Mouse (Mus musculus) myocyte (in vitro differentiated cells): ENCODE results near the gene Asprv1. TPM values are rescaled to one million over a fixed set of nuclear protein-coding genes. Genes with fewer than 3 reads are reported as not detected.
A peak's percentile ranks its signal among the peaks of the same experiment; 100 is the strongest.

Experiments
- H3K27me3 ChIP-seq: one replicate; pipeline ENCODE4 v1.6.1; 2011; ENCODE audit not compliant: control insufficient read depth, insufficient read depth, insufficient read length
- H3K36me3 ChIP-seq: one replicate; pipeline ENCODE4 v1.6.1; 2011; ENCODE audit not compliant: control insufficient read depth, insufficient read depth
- H3K4me2 ChIP-seq: one replicate; pipeline ENCODE4 v1.6.1; 2011; ENCODE audit warnings: low read depth, control low read depth
- H3K4me3 ChIP-seq: one replicate; pipeline ENCODE4 v1.5.1; 2011; ENCODE audit warnings: mild to moderate bottlenecking, control low read depth, moderate library complexity
- H3K79me2 ChIP-seq: one replicate; pipeline ENCODE4 v1.6.1; 2011; ENCODE audit not compliant: control insufficient read depth, insufficient read depth
- H3ac ChIP-seq: one replicate; pipeline ENCODE4 v1.6.1; 2011; ENCODE audit not compliant: control insufficient read depth, insufficient read length
- CEBPB ChIP-seq: IDR thresholded peaks from 2 replicates; pipeline ENCODE4 v1.6.1; 2011; ENCODE audit warnings: mild to moderate bottlenecking, moderate library complexity; ENCODE audit not compliant: poor library complexity, insufficient read depth, severe bottlenecking
- E2F4 ChIP-seq: IDR thresholded peaks from one replicate; pipeline ENCODE4 v1.6.1; 2011; ENCODE audit warnings: mild to moderate bottlenecking, control low read depth, moderate library complexity; ENCODE audit not compliant: insufficient read depth
- MAX ChIP-seq: IDR thresholded peaks from one replicate; pipeline ENCODE4 v1.6.1; 2011; ENCODE audit warnings: low read depth, mild to moderate bottlenecking, control low read depth
- MYOD1 ChIP-seq, 3 experiments: IDR thresholded peaks; one replicate each; pipeline ENCODE4 v1.6.1; 2011; ENCODE audit warnings: control low read depth in 2 of 3, low read depth in 2 of 3, mild to moderate bottlenecking in 2 of 3, moderate library complexity in 1 of 3; ENCODE audit not compliant: insufficient read length in 2 of 3, control insufficient read depth in 1 of 3
- MYOG ChIP-seq, 3 experiments: IDR thresholded peaks; one replicate each; pipeline ENCODE4 v1.6.1; 2011; ENCODE audit warnings: control low read depth in 2 of 3, low read depth in 2 of 3, mild to moderate bottlenecking in 2 of 3; ENCODE audit not compliant: insufficient read length in 2 of 3, control insufficient read depth in 1 of 3, insufficient read depth in 1 of 3
- POLR2A ChIP-seq: IDR thresholded peaks from one replicate; pipeline ENCODE4 v1.6.1; 2011; ENCODE audit warnings: low read depth, mild to moderate bottlenecking, control low read depth, moderate library complexity; ENCODE audit not compliant: insufficient read length
- POLR2AphosphoS2 ChIP-seq: IDR thresholded peaks from one replicate; pipeline ENCODE4 v1.6.1; 2011; ENCODE audit warnings: low read depth, control low read depth; ENCODE audit not compliant: insufficient read length
- REST ChIP-seq: IDR thresholded peaks from one replicate; pipeline ENCODE4 v1.6.1; 2011; ENCODE audit warnings: mild to moderate bottlenecking, control low read depth, moderate library complexity; ENCODE audit not compliant: insufficient read depth, insufficient read length
- SRF ChIP-seq: IDR thresholded peaks from one replicate; pipeline ENCODE4 v1.6.1; 2011; ENCODE audit warnings: low read depth; ENCODE audit not compliant: control insufficient read depth, insufficient read length
- TCF12 ChIP-seq: IDR thresholded peaks from one replicate; pipeline ENCODE4 v1.6.1; 2011; ENCODE audit warnings: mild to moderate bottlenecking, control low read depth; ENCODE audit not compliant: poor library complexity, insufficient read depth, severe bottlenecking
- TCF3 ChIP-seq: IDR thresholded peaks from one replicate; pipeline ENCODE4 v1.6.1; 2011; ENCODE audit warnings: low read depth, control low read depth; ENCODE audit not compliant: insufficient read length
- USF1 ChIP-seq: IDR thresholded peaks from one replicate; pipeline ENCODE4 v1.6.1; 2011; ENCODE audit warnings: low read depth, mild to moderate bottlenecking, control low read depth, moderate library complexity
- polyA plus RNA-seq: library from polyadenylated mRNA; unstranded; fragments of >200 nt; fragmentation: generic; extraction: Trizol; gene quantifications from one replicate; pipeline ENCODE4 v1.2.1, GENCODE M21; 2012; ENCODE audit warnings: missing spikeins

The Asprv1 gene
- polyA plus RNA-seq, 1 experiment = 0.34 TPM

DNA sequence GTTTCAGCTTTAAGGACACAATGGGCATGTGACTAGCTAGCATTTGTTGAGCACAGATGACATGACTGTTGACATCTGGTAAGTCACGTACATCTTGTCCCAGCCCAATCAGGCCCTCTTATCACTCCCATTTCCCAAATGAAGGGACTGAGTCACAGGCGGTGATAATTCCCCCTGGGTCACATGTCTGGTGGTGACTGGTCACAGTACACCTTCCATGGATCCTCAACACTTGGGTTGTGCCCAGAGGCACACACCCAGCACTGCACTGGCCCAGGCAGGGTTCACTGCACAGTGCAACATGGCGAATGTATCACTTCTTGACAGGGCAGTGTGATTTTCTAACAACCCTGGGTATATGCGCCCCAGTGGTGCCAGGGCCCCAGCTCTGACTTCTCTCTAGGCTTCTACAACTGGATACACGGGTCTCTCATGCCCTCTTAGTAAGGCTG lies 29.2 kb upstream of the Asprv1 start:
- Histone ChIP-seq H3K4me2 (no peak overlapping the region), H3K79me2 (no peaks in the 10 kb centered on the region), H3K4me3 (no peak overlapping the region), H3K36me3 (no peaks in the 10 kb centered on the region), H3K27me3 (no peaks in the 10 kb centered on the region), H3ac (no peak overlapping the region)
- TF ChIP-seq MYOG (IDR thresholded peaks at IDR 0.05; ENCODE audit: control insufficient read depth in 1 of 3, insufficient read depth in 1 of 3, insufficient read length in 2 of 3, low read depth in 2 of 3) (peak in 1 of 3 experiments; percentile 26), SRF (no peak), MYOD1 (IDR thresholded peaks at IDR 0.05; ENCODE audit: control insufficient read depth in 1 of 3, insufficient read length in 2 of 3, low read depth in 2 of 3) (peak in 1 of 3 experiments; percentile 42), MAX (no peak), USF1 (peak; percentile 27), POLR2A (no peak)

DNA sequence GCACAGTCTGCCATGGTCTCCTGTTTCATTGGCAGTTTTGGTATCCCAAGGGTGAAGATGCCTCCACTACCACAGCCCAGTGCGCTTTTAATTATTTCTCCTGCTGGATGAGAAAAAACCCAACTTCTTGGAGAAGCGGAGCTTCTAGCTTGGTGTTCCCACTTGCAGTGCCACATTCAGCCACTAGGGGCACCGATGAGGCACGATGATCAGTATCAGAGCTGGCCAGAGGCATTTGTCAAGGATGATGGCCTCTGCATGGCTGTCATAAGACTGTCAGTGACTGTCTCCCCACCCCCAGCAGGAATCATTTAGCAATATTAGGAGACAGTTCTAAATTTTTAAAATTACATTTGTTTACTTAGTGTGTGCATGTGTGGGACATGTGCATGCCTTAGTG lies 28.8 kb upstream of the Asprv1 start:
- H3K4me2 ChIP-seq = peak overlapping the region; percentile 57
- H3K79me2 ChIP-seq = no peaks in the 10 kb centered on the region
- no peak overlapping the region for H3ac ChIP-seq
- TF ChIP-seq CEBPB (no peak), TCF3 (no peak), POLR2AphosphoS2 (no peak), E2F4 (no peak), USF1 (no peak), MYOD1 (IDR thresholded peaks at IDR 0.05; ENCODE audit: control insufficient read depth in 1 of 3, insufficient read length in 2 of 3, low read depth in 2 of 3) (no peak)
- H3K27me3 ChIP-seq = no peaks in the 10 kb centered on the region
- no peaks in the 10 kb centered on the region for H3K36me3 ChIP-seq
- no peak overlapping the region for H3K4me3 ChIP-seq

DNA sequence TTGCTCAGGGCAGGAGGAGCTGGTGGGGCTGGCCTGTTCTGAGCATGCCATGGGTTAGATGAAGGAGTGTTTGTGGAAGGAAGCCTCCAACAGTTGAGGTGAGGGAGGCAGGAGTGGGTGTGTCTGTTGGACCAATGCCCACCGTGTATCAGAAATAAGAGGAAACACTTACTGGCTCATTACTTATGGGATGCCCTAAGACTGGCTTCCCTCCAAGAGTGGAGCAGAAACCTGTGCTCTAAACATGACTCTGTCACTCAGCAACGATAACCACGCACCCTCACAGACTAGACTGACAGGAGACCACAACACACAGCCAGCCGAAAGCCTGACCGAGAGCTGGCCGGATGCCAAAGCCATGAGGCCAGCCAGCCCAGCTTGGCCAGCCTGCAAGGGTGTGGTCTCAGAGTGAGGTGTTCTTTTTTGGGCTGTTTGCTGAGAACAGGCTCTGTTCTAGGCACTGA lies 28.0 kb upstream of the Asprv1 start:
- no peaks in the 10 kb centered on the region for H3K36me3 ChIP-seq
- H3ac ChIP-seq = no peak overlapping the region
- H3K27me3 ChIP-seq = no peaks in the 10 kb centered on the region
- H3K4me3 ChIP-seq = no peak overlapping the region
- H3K4me2 ChIP-seq = peak overlapping the region; percentile 57
- TF ChIP-seq MYOG (IDR thresholded peaks at IDR 0.05; ENCODE audit: control insufficient read depth in 1 of 3, insufficient read depth in 1 of 3, insufficient read length in 2 of 3, low read depth in 2 of 3) = peak in 1 of 3 experiments; percentile 56
- TF ChIP-seq USF1 = no peak
- peak in 2 of 3 experiments; percentile 4 to 31 for TF ChIP-seq MYOD1 (IDR thresholded peaks at IDR 0.05; ENCODE audit: control insufficient read depth in 1 of 3, insufficient read length in 2 of 3, low read depth in 2 of 3)
- no peaks in the 10 kb centered on the region for H3K79me2 ChIP-seq

GRCm38 (mm10) chr6:86605260-86605659 lies 22.7 kb upstream of the Asprv1 start:
- no peak for TF ChIP-seq MAX
- peak in 1 of 3 experiments; percentile 57 for TF ChIP-seq MYOD1 (IDR thresholded peaks at IDR 0.05; ENCODE audit: control insufficient read depth in 1 of 3, insufficient read length in 2 of 3, low read depth in 2 of 3)
- H3K79me2 ChIP-seq = no peaks in the 10 kb centered on the region
- no peak overlapping the region for H3K4me3 ChIP-seq
- H3K4me2 ChIP-seq = peak overlapping the region; percentile 20
- no peaks in the 10 kb centered on the region for H3K36me3 ChIP-seq
- H3ac ChIP-seq = no peak overlapping the region
- no peaks in the 10 kb centered on the region for H3K27me3 ChIP-seq

GRCm38 (mm10) chr6:86606289-86606688 lies 21.7 kb upstream of the Asprv1 start:
- no peak overlapping the region for H3ac ChIP-seq
- H3K4me2 ChIP-seq = no peak overlapping the region
- no peak overlapping the region for H3K4me3 ChIP-seq
- no peaks in the 10 kb centered on the region for H3K36me3 ChIP-seq
- no peak for TF ChIP-seq SRF
- no peaks in the 10 kb centered on the region for H3K27me3 ChIP-seq
- no peaks in the 10 kb centered on the region for H3K79me2 ChIP-seq

DNA sequence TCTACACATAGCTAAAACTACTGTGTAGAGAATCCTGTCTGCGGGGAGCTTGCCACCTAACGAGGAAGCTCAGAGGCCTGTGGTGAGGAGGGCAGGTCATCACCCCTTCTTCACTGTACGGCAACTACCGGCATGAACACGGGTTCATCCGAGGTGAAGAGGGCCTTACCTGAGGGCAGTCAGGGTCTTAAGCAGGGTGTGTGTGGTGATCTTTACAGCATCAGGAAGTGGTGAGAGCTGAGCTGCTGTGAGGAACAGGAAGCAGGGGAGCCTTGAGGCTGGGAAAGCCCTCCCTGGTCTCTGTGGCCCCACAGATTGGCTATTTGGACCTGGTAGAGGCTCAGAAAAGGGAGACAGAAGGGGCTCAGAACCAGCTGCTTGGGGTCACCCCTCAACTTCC lies 20.5 kb upstream of the Asprv1 start:
- H3K27me3 ChIP-seq = no peaks in the 10 kb centered on the region
- H3K4me3 ChIP-seq = no peak overlapping the region
- H3ac ChIP-seq = no peak overlapping the region
- no peaks in the 10 kb centered on the region for H3K79me2 ChIP-seq
- no peak for TF ChIP-seq CEBPB
- no peak for TF ChIP-seq MYOD1 (IDR thresholded peaks at IDR 0.05; ENCODE audit: control insufficient read depth in 1 of 3, insufficient read length in 2 of 3, low read depth in 2 of 3)
- TF ChIP-seq POLR2A = no peak
- no peak for TF ChIP-seq TCF12
- no peak for TF ChIP-seq USF1
- TF ChIP-seq TCF3 = no peak
- no peak for TF ChIP-seq MYOG (IDR thresholded peaks at IDR 0.05; ENCODE audit: control insufficient read depth in 1 of 3, insufficient read depth in 1 of 3, insufficient read length in 2 of 3, low read depth in 2 of 3)
- no peak for TF ChIP-seq REST
- no peak for TF ChIP-seq MAX
- no peak for TF ChIP-seq E2F4
- TF ChIP-seq POLR2AphosphoS2 = no peak
- TF ChIP-seq SRF = no peak
- no peak overlapping the region for H3K4me2 ChIP-seq
- no peaks in the 10 kb centered on the region for H3K36me3 ChIP-seq
